Mouse (Mus musculus) heart, adult 2 months (tissue): Measurements from ENCODE around the gene Cdk14. TPM values are rescaled to one million over a fixed set of nuclear protein-coding genes. Genes with fewer than 3 reads are reported as not detected.

ENCODE experiments used
- DNase-seq, 2 experiments: peaks; one replicate each; pipeline ENCODE4 v3.0.0; 2021
- H3K27ac ChIP-seq: fragments of 200-600 bp; 2 replicates; pipeline ENCODE4 v1.8.1; 2022
- H3K27me3 ChIP-seq: fragments of 200-500 bp; 2 replicates; pipeline ENCODE4 v1.6.1; 2012; ENCODE audit warnings: mild to moderate bottlenecking, low read length, inconsistent platforms, mixed read lengths; ENCODE audit not compliant: control insufficient read depth, insufficient read depth
- H3K36me3 ChIP-seq: fragments of 200-500 bp; 2 replicates; pipeline ENCODE4 v1.6.1; 2012; ENCODE audit warnings: low read length, inconsistent platforms; ENCODE audit not compliant: control insufficient read depth, insufficient read depth
- H3K4me1 ChIP-seq: fragments of 200-500 bp; 2 replicates; pipeline ENCODE4 v1.6.1; 2011; ENCODE audit warnings: low read length; ENCODE audit not compliant: control insufficient read depth, insufficient read depth
- H3K4me3 ChIP-seq: fragments of 200-600 bp; 2 replicates; pipeline ENCODE4 v1.8.1; 2022
- H3K79me2 ChIP-seq: fragments of 200-500 bp; replicated peaks from 2 replicates; pipeline ENCODE4 v1.6.1; 2012; ENCODE audit warnings: mild to moderate bottlenecking, inconsistent platforms, low read length, moderate library complexity, mixed read lengths; ENCODE audit not compliant: control insufficient read depth, insufficient read depth
- H3K9ac ChIP-seq: fragments of 200-500 bp; 2 replicates; pipeline ENCODE4 v1.6.1; 2012; ENCODE audit warnings: low read depth, mild to moderate bottlenecking, control low read depth, inconsistent platforms, low read length, mixed read lengths
- CTCF ChIP-seq: fragments of 200-600 bp; IDR thresholded peaks from 2 replicates; pipeline ENCODE4 v1.8.1; 2022; ENCODE audit warnings: antibody characterized with exemption, mild to moderate bottlenecking, moderate library complexity
- EP300 ChIP-seq: fragments of 200-500 bp; IDR thresholded peaks from 2 replicates; pipeline ENCODE4 v1.6.1; 2011; ENCODE audit warnings: low read depth, low read length, control low read depth; ENCODE audit not compliant: insufficient read depth
- POLR2A ChIP-seq: fragments of 200-500 bp; IDR thresholded peaks from 2 replicates; pipeline ENCODE4 v1.6.1; 2011; ENCODE audit warnings: mild to moderate bottlenecking, low read depth, low read length, control low read depth; ENCODE audit not compliant: insufficient read depth
- WGBS: fragments of 180-500 bp; shearing (Covaris S2); methylation state at CpG from one replicate; pipeline ENCODE4 v1.1.7; 2018; 5-methylcytosine and 5-hydroxymethylcytosine counted together
- intact Hi-C: fragments of 180-260 bp; cut with DNase I; formaldehyde crosslinking; loops from one replicate; pipeline ENCODE4 v1.15.1; 2025
- polyA plus RNA-seq: library from polyadenylated mRNA; depleted of rRNA; stranded (reverse); fragments of >200 nt; gene quantifications from 2 replicates; pipeline ENCODE4 v1.2.3, GENCODE M21; 2012
- total RNA-seq, 2 experiments: library from RNA; stranded (reverse); gene quantifications; 2 replicates each; pipeline ENCODE4 v1.2.3; 2021

Cdk14 gene
- total and polyA plus RNA-seq, 3 experiments = 2.7 to 8.1 (median 7.6) TPM

GRCm38 (mm10) chr5:5211034-5211779, 208.9 kb downstream of the Cdk14 start:
- H3K27me3 ChIP-seq = no peaks in the 10 kb centered on the region
- H3K36me3 ChIP-seq = no peaks in the 10 kb centered on the region
- WGBS = 40% methylated on average over 7 of the region's 7 CpGs
- DNase-seq = peak in 1 of 2 experiments; percentile 10
- H3K9ac ChIP-seq = no peak overlapping the region
- H3K27ac ChIP-seq = no peak overlapping the region
- H3K4me3 ChIP-seq = no peak overlapping the region
- no peaks in the 10 kb centered on the region for H3K79me2 ChIP-seq
- intact Hi-C loops = no loop called here
- H3K4me1 ChIP-seq = peaks cover 2% of the 10 kb centered on the region; the same call in 1 of the 2 replicates
- TF ChIP-seq CTCF (no peak), POLR2A (no peak), EP300 (no peak)

GRCm38 (mm10) chr5:5208016-5208415, 212.1 kb downstream of the Cdk14 start:
- WGBS = 76% methylated on average over 4 of the region's 4 CpGs
- H3K27ac ChIP-seq = no peak overlapping the region
- TF ChIP-seq EP300 (no peak), CTCF (no peak), POLR2A (no peak)

GRCm38 (mm10) chr5:5206012-5206411, 214.1 kb downstream of the Cdk14 start:
- no peak for DNase-seq
- H3K4me1 ChIP-seq = peaks cover 2% of the 10 kb centered on the region
- H3K27ac ChIP-seq = no peak overlapping the region
- intact Hi-C loops = no loop called here
- WGBS = 81% methylated on average over 9 of the region's 9 CpGs
- no peak overlapping the region for H3K4me3 ChIP-seq
- H3K9ac ChIP-seq = no peak overlapping the region
- no peaks in the 10 kb centered on the region for H3K36me3 ChIP-seq
- no peaks in the 10 kb centered on the region for H3K27me3 ChIP-seq
- no peaks in the 10 kb centered on the region; the same call in 1 of the 2 replicates for H3K79me2 ChIP-seq
- TF ChIP-seq EP300 = no peak
- TF ChIP-seq POLR2A = no peak
- TF ChIP-seq CTCF = no peak

More at GRCm38 (mm10) chr5:5208016-5208415, 212.1 kb downstream of the Cdk14 start:
- no peak overlapping the region for H3K4me3 ChIP-seq
- no peak overlapping the region for H3K9ac ChIP-seq
- no peaks in the 10 kb centered on the region for H3K27me3 ChIP-seq
- H3K4me1 ChIP-seq = peaks cover 4% of the 10 kb centered on the region
- no peak for DNase-seq
- no peaks in the 10 kb centered on the region for H3K36me3 ChIP-seq
- no peaks in the 10 kb centered on the region for H3K79me2 ChIP-seq
- intact Hi-C loops = no loop called here

- Histone ChIP-seq H3K4me1 (no peaks in the 10 kb centered on the region), H3K27me3 (no peaks in the 10 kb centered on the region), H3K36me3 (no peaks in the 10 kb centered on the region), H3K4me3 (no peak overlapping the region), H3K27ac (no peak overlapping the region), H3K79me2 (no peaks in the 10 kb centered on the region), H3K9ac (no peak overlapping the region)
- no peak for DNase-seq
- intact Hi-C loops = no loop called here
- no peak for TF ChIP-seq CTCF
- TF ChIP-seq POLR2A = no peak
- TF ChIP-seq EP300 = no peak
- 89% methylated on average over 5 of the region's 5 CpGs for WGBS
Observed at GRCm38 (mm10) chr5:5194562-5195221, 225.4 kb downstream of the Cdk14 start.

- WGBS = 35% methylated on average over 1 of the region's 1 CpGs
- intact Hi-C loops = loop anchor here (10.0 kb wide), 1 partner anchor 195 kb away; no protein-coding TSS in a partner anchor
Observed at GRCm38 (mm10) chr5:5189590-5189989, 230.5 kb downstream of the Cdk14 start.

More at GRCm38 (mm10) chr5:5189590-5189989, 230.5 kb downstream of the Cdk14 start:
- Histone ChIP-seq H3K36me3 (no peaks in the 10 kb centered on the region), H3K79me2 (no peaks in the 10 kb centered on the region), H3K9ac (no peak overlapping the region), H3K4me3 (no peak overlapping the region), H3K4me1 (no peaks in the 10 kb centered on the region), H3K27ac (no peak overlapping the region), H3K27me3 (no peaks in the 10 kb centered on the region)
- DNase-seq = no peak
- TF ChIP-seq EP300 (no peak), POLR2A (no peak), CTCF (no peak)
